Mouse (Mus musculus) activated CD4-positive, CD25-positive, alpha-beta regulatory T cell, adult 4 months (primary cell): ENCODE results near the gene BC080695. TPM values are rescaled to one million over a fixed set of nuclear protein-coding genes. Genes with fewer than 3 reads are reported as not detected.
"Not testable (repeated sequence)": the region's sequence is repeated elsewhere in the genome, so short reads cannot be mapped to it uniquely, and the experiment has no call there.

Source experiments
- ATAC-seq: one replicate; pipeline ENCODE4 v1.8.0; 2017
- polyA plus RNA-seq, 2 experiments: library from polyadenylated mRNA; unstranded; fragments of 100-300 nt; shearing (Covaris generic); gene quantifications; one replicate each; pipeline ENCODE4 v1.2.1; 2017

The BC080695 gene
- polyA plus RNA-seq, result not detected

GRCm38 (mm10) chr4:143551400-143551799 is at the start of gene BC080695, which contains the start of gene Gm13057:
BC080695 (plus strand) TSS chr4:143551700.
Gm13057 (plus strand) TSS chr4:143551709.
- ATAC-seq, result not testable (repeated sequence)

- ATAC-seq, result no peak
Observed at GRCm38 (mm10) chr4:143511043-143511442, 40.5 kb upstream of the BC080695 start, which contains the start of gene Gm13043. Gm13043 (plus strand) TSS chr4:143511343.

- ATAC-seq, result not testable (repeated sequence)
Observed at GRCm38 (mm10) chr4:143535654-143536053, 15.8 kb upstream of the BC080695 start, which contains the start of gene Gm13040. Gm13040 (plus strand) TSS chr4:143535954.

GRCm38 (mm10) chr4:143611927-143612326 is 60.4 kb downstream of the BC080695 start:
- ATAC-seq, result not testable (repeated sequence)

- ATAC-seq, result not testable (repeated sequence)
Observed at GRCm38 (mm10) chr4:143614703-143615102, 63.2 kb downstream of the BC080695 start, which contains the start of gene Gm13083. Gm13083 (plus strand) TSS chr4:143615003.

GRCm38 (mm10) chr4:143618101-143618500 is 66.6 kb downstream of the BC080695 start:
- not testable (repeated sequence) for ATAC-seq

Other genes with a start within 250 kb of the BC080695 start
- gene Lrrc38, start 201.9 kb upstream of the BC080695 start, polyA plus RNA-seq, result not detected
- not detected for gene Pramel1, start 157.3 kb upstream of the BC080695 start, polyA plus RNA-seq
- gene Pramef8, start 139.3 kb upstream of the BC080695 start, polyA plus RNA-seq, result 10 to 100 TPM; 35.9 to 37.4 TPM
- gene Oog4, start 101.4 kb upstream of the BC080695 start, polyA plus RNA-seq, result under 1 TPM in 1 of 2 experiments, not detected in 1; 0.19 TPM
- not detected for gene Gm13043, start 40.4 kb upstream of the BC080695 start, polyA plus RNA-seq
- not detected for gene Gm13040, start 15.7 kb upstream of the BC080695 start, polyA plus RNA-seq
- not detected for gene Gm13057, start within 50 bp of the BC080695 start, polyA plus RNA-seq
- gene Gm13083, start 63.3 kb downstream of the BC080695 start, polyA plus RNA-seq, result not detected
- gene Gm13088, start 105.5 kb downstream of the BC080695 start, polyA plus RNA-seq, result not detected
- under 1 TPM in 1 of 2 experiments, not detected in 1; 0.30 TPM for gene Gm13089, start 151.0 kb downstream of the BC080695 start, polyA plus RNA-seq
- gene Gm13078, start 167.8 kb downstream of the BC080695 start, polyA plus RNA-seq, result under 1 TPM in 1 of 2 experiments, not detected in 1; 0.16 TPM
- gene Gm13023, start 237.7 kb downstream of the BC080695 start, polyA plus RNA-seq, result not detected